Mouse (Mus musculus): ENCODE data around the gene Mab21l3.

DNA sequence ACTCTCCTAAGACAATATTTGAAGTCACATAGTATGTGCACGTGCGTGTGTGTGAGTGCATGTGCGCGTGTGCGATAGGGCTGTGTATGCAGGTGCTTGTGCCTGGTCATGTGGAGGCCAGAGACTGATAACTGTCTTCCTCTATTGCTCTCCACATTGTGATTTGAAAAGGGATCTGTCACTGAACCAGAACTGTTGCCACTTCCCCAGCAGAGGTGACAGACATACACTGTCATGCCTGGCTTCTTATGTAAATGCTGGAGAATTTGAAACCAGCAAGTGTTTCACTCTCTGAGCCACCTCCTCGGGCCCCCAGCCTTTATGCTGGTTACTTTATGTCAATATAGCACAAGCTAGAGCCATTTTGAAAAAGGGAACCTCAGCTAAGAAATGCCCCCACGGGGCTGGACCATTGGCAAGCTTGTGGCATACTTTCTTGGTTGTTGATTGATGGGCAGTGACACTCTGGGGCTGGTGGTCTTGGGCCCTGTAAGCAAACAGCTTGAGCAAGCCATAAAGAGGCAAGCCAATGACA is 46.7 kb upstream of the Mab21l3 start:
- TF ChIP-seq POLR2A (IDR thresholded peaks at IDR 0.05; ENCODE audit: control insufficient read depth, low read depth, low read length) (no peak), CTCF (IDR thresholded peaks at IDR 0.05; ENCODE audit: control insufficient read depth, insufficient read depth, insufficient replicate concordance, low read depth, low read length) (no peak)
